Mouse (Mus musculus) CH12.LX (cell line): Measurements from ENCODE around the gene Cdh18. TPM values are rescaled to one million over a fixed set of nuclear protein-coding genes. Genes with fewer than 3 reads are reported as not detected.

Experiments
- DNase-seq: peaks from one replicate; pipeline ENCODE4 v3.0.0-alpha.2; 2013; ENCODE audit errors: extremely low read depth
- H3K27ac ChIP-seq: 2 replicates; pipeline ENCODE4 v1.5.1; 2012; ENCODE audit warnings: low read depth, mild to moderate bottlenecking, control low read depth, moderate library complexity; ENCODE audit not compliant: insufficient read depth
- H3K27me3 ChIP-seq: replicated peaks from 2 replicates; pipeline ENCODE3; 2012; ENCODE audit warnings: inconsistent platforms
- H3K36me3 ChIP-seq, 2 experiments: replicated peaks in 1 of 2; 2 replicates each; pipeline versions ENCODE3 to v1.6.1; 2012; ENCODE audit warnings: inconsistent platforms in 1 of 2, low read length in 1 of 2, mild to moderate bottlenecking in 1 of 2, mixed read lengths in 1 of 2, moderate library complexity in 1 of 2; ENCODE audit not compliant: control insufficient read depth in 1 of 2, insufficient read depth in 1 of 2
- H3K4me1 ChIP-seq, 2 experiments: 2 replicates each; pipeline ENCODE4 v1.6.1; 2012; ENCODE audit warnings: inconsistent platforms in 1 of 2, moderate library complexity in 1 of 2; ENCODE audit not compliant: insufficient read depth in 2 of 2, control insufficient read depth in 1 of 2
- H3K4me2 ChIP-seq: 2 replicates; pipeline ENCODE4 v1.6.1; 2012; ENCODE audit warnings: low read depth, mild to moderate bottlenecking, control low read depth; ENCODE audit not compliant: poor library complexity, insufficient read depth, severe bottlenecking
- H3K4me3 ChIP-seq, 3 experiments: fragments of 150-350 bp in 1 of 3; sonication (generic) in 1 of 3; replicated peaks in 1 of 3; 2 replicates each; pipeline versions ENCODE3 to v1.5.1; 2011 to 2012; ENCODE audit warnings: low read depth in 2 of 3, low read length in 2 of 3, mild to moderate bottlenecking in 2 of 3, moderate library complexity in 2 of 3, control low read depth in 1 of 3, improper control_type of control experiment in 1 of 3, inconsistent platforms in 1 of 3, mixed read lengths in 1 of 3; ENCODE audit not compliant: poor library complexity in 1 of 3
- H3K79me2 ChIP-seq: replicated peaks from 2 replicates; pipeline ENCODE4 v1.6.1; 2012; ENCODE audit warnings: mild to moderate bottlenecking, moderate library complexity; ENCODE audit not compliant: control insufficient read depth, poor library complexity, insufficient read depth, severe bottlenecking; ENCODE audit errors: extremely low read depth
- H3K9ac ChIP-seq: 2 replicates; pipeline ENCODE4 v1.6.1; 2012; ENCODE audit warnings: low read depth, mild to moderate bottlenecking, control low read depth, moderate library complexity; ENCODE audit not compliant: insufficient read depth
- H3K9me3 ChIP-seq: replicated peaks from 2 replicates; pipeline ENCODE3; 2012; ENCODE audit warnings: low read length, inconsistent platforms, mixed read lengths
- CHD1 ChIP-seq: IDR thresholded peaks from 2 replicates; pipeline ENCODE4 v1.6.1; 2012; ENCODE audit warnings: low read depth, low read length, improper control_type of control experiment, inconsistent platforms
- CHD2 ChIP-seq: IDR thresholded peaks from 2 replicates; pipeline ENCODE4 v1.6.1; 2011; ENCODE audit warnings: low read length, improper control_type of control experiment
- CTCF ChIP-seq, 2 experiments: IDR thresholded peaks in 1 of 2; conservative IDR thresholded peaks in 1 of 2; 2 replicates each; pipeline ENCODE4 v1.5.1; 2011 to 2012; ENCODE audit warnings: low read depth in 2 of 2, low read length in 2 of 2, improper control_type of control experiment in 1 of 2, inconsistent platforms in 1 of 2, mild to moderate bottlenecking in 1 of 2, moderate library complexity in 1 of 2
- EP300 ChIP-seq: IDR thresholded peaks from 2 replicates; pipeline ENCODE4 v1.6.1; 2011; ENCODE audit warnings: low read length, improper control_type of control experiment
- ETS1 ChIP-seq: conservative IDR thresholded peaks from 2 replicates; pipeline ENCODE4 v1.6.1; 2012; ENCODE audit warnings: low read depth, mild to moderate bottlenecking, inconsistent platforms, low read length, improper control_type of control experiment, moderate library complexity
- GABPA ChIP-seq: IDR thresholded peaks from 2 replicates; pipeline ENCODE4 v1.6.1; 2012; ENCODE audit warnings: low read depth, low read length, improper control_type of control experiment, inconsistent platforms; ENCODE audit not compliant: insufficient replicate concordance
- HCFC1 ChIP-seq: IDR thresholded peaks from 2 replicates; pipeline ENCODE4 v1.6.1; 2012; ENCODE audit warnings: low read depth, mild to moderate bottlenecking, inconsistent platforms, low read length, improper control_type of control experiment
- JUN ChIP-seq: IDR thresholded peaks from 2 replicates; pipeline ENCODE4 v1.6.1; 2011; ENCODE audit warnings: low read depth, mild to moderate bottlenecking, low read length, improper control_type of control experiment, moderate library complexity; ENCODE audit not compliant: insufficient read depth
- MAFK ChIP-seq: IDR thresholded peaks from 2 replicates; pipeline ENCODE4 v1.6.1; 2011; ENCODE audit warnings: low read length, improper control_type of control experiment; ENCODE audit not compliant: insufficient replicate concordance
- MAX ChIP-seq: IDR thresholded peaks from 2 replicates; pipeline ENCODE4 v1.6.1; 2011; ENCODE audit warnings: low read length, improper control_type of control experiment
- MAZ ChIP-seq: IDR thresholded peaks from 2 replicates; pipeline ENCODE4 v1.6.1; 2012; ENCODE audit warnings: low read depth, mild to moderate bottlenecking, inconsistent platforms, low read length, improper control_type of control experiment, moderate library complexity
- MEF2A ChIP-seq: IDR thresholded peaks from 2 replicates; pipeline ENCODE4 v1.6.1; 2014; ENCODE audit warnings: low read depth, mild to moderate bottlenecking, inconsistent platforms, low read length, improper control_type of control experiment, borderline replicate concordance
- MXI1 ChIP-seq: IDR thresholded peaks from 2 replicates; pipeline ENCODE4 v1.6.1; 2011; ENCODE audit warnings: mild to moderate bottlenecking, low read depth, low read length, improper control_type of control experiment
- MYC ChIP-seq: IDR thresholded peaks from 2 replicates; pipeline ENCODE4 v1.6.1; 2011; ENCODE audit warnings: low read depth, mild to moderate bottlenecking, improper control_type of control experiment, low read length
- NELFE ChIP-seq: IDR thresholded peaks from 2 replicates; pipeline ENCODE4 v1.6.1; 2011; ENCODE audit warnings: low read depth, low read length, improper control_type of control experiment
- NRF1 ChIP-seq: IDR thresholded peaks from 2 replicates; pipeline ENCODE4 v1.6.1; 2014; ENCODE audit warnings: low read depth, mild to moderate bottlenecking, inconsistent platforms, low read length, improper control_type of control experiment, moderate library complexity
- POLR2A ChIP-seq: IDR thresholded peaks from 2 replicates; pipeline ENCODE4 v1.6.1; 2011; ENCODE audit warnings: low read depth, mild to moderate bottlenecking, improper control_type of control experiment, low read length
- POLR2AphosphoS2 ChIP-seq: IDR thresholded peaks from 2 replicates; pipeline ENCODE4 v1.6.1; 2011; ENCODE audit warnings: low read depth, low read length, improper control_type of control experiment
- SIN3A ChIP-seq: IDR thresholded peaks from 2 replicates; pipeline ENCODE4 v1.6.1; 2012; ENCODE audit warnings: low read length, improper control_type of control experiment, inconsistent platforms
- UBTF ChIP-seq: IDR thresholded peaks from 2 replicates; pipeline ENCODE4 v1.6.1; 2012; ENCODE audit warnings: low read depth, mild to moderate bottlenecking, inconsistent platforms, low read length, improper control_type of control experiment, moderate library complexity
- USF1 ChIP-seq: IDR thresholded peaks from 2 replicates; pipeline ENCODE4 v1.6.1; 2014; ENCODE audit warnings: low read depth, mild to moderate bottlenecking, inconsistent platforms, low read length, improper control_type of control experiment
- USF2 ChIP-seq: conservative IDR thresholded peaks from 2 replicates; pipeline ENCODE4 v1.6.1; 2011; ENCODE audit warnings: low read depth, low read length, improper control_type of control experiment
- ZC3H11A ChIP-seq: IDR thresholded peaks from 2 replicates; pipeline ENCODE4 v1.6.1; 2012; ENCODE audit warnings: low read depth, mild to moderate bottlenecking, inconsistent platforms, low read length, improper control_type of control experiment
- ZKSCAN1 ChIP-seq: IDR thresholded peaks from 2 replicates; pipeline ENCODE4 v1.6.1; 2012; ENCODE audit warnings: low read depth, inconsistent platforms, low read length, improper control_type of control experiment, borderline replicate concordance
- ZMIZ1 ChIP-seq: IDR thresholded peaks from 2 replicates; pipeline ENCODE4 v1.6.1; 2012; ENCODE audit warnings: low read depth, mild to moderate bottlenecking, inconsistent platforms, low read length, improper control_type of control experiment
- ZNF384 ChIP-seq: IDR thresholded peaks from 2 replicates; pipeline ENCODE4 v1.6.1; 2012; ENCODE audit warnings: low read depth, low read length, improper control_type of control experiment, inconsistent platforms
- dilution Hi-C: fragments of 300-500 bp; cut with MboI; formaldehyde crosslinking; loops from 2 replicates; pipeline ENCODE4 v1.14.3; 2020; ENCODE audit warnings: low sequenced_read_pairs; ENCODE audit not compliant: extremely low pct_unique_long_range_greater_than_20kb, extremely low pct_ligation_motif_present
- in situ Hi-C: fragments of 300-500 bp; cut with MboI; formaldehyde crosslinking; loops from 3 replicates; pipeline ENCODE4 v1.14.3; 2019; ENCODE audit warnings: low sequenced_read_pairs, low pct_ligation_motif_present, low pct_unique_long_range_greater_than_20kb, mixed read lengths
- polyA plus RNA-seq: library from polyadenylated mRNA; unstranded; fragments of >175 nt; gene quantifications from 2 replicates; pipeline ENCODE4 v1.2.1, GENCODE M21; 2012; ENCODE audit warnings: low read depth; ENCODE audit not compliant: insufficient read length
- total RNA-seq, 2 experiments: library from RNA; depleted of rRNA; stranded (reverse); fragments of 300-350 nt in 1 of 2; fragments of >200 nt in 1 of 2; gene quantifications; 2 replicates each; pipeline ENCODE4 v1.2.3; 2012 to 2014

Cdh18 gene
- total and polyA plus RNA-seq, 3 experiments = not detected

GRCm38 (mm10) chr15:23509694-23510093 lies 960.9 kb downstream of the Cdh18 start:
- Histone ChIP-seq H3K36me3 (no peaks in the 10 kb centered on the region), H3K4me1 (no peaks in the 10 kb centered on the region), H3K4me3 (no peak overlapping the region), H3K9me3 (peaks cover 27% of the 10 kb centered on the region)
- DNase-seq = no peak
- dilution Hi-C loops = no loop called here
- TF ChIP-seq ZC3H11A (no peak), UBTF (no peak), MEF2A (no peak), MXI1 (no peak), USF1 (no peak), ETS1 (no peak), ZMIZ1 (no peak), MAX (no peak), POLR2A (no peak), EP300 (no peak), ZNF384 (no peak), JUN (no peak), CHD2 (no peak)
- TF ChIP-seq, all 38 proteins: peak for 0
- no peaks in the 10 kb centered on the region for H3K79me2 ChIP-seq
- H3K27me3 ChIP-seq = no peaks in the 10 kb centered on the region
- H3K9ac ChIP-seq = no peak overlapping the region
- H3K4me2 ChIP-seq = no peak overlapping the region
- in situ Hi-C loops = no loop called here
- no peak overlapping the region for H3K27ac ChIP-seq

- Histone ChIP-seq H3K27ac (no peak overlapping the region), H3K9ac (no peak overlapping the region), H3K4me1 (no peaks in the 10 kb centered on the region), H3K4me3 (no peak overlapping the region), H3K79me2 (no peaks in the 10 kb centered on the region), H3K36me3 (no peaks in the 10 kb centered on the region), H3K27me3 (no peaks in the 10 kb centered on the region), H3K9me3 (peaks cover 32% of the 10 kb centered on the region), H3K4me2 (no peak overlapping the region)
- in situ Hi-C loops (no loop called here), dilution Hi-C loops (no loop called here)
- TF ChIP-seq CHD2 = no peak
- TF ChIP-seq ETS1 = no peak
- no peak for TF ChIP-seq CTCF (conservative IDR thresholded peaks at IDR 0.05 in 1 of 2, IDR thresholded peaks at IDR 0.05 in 1 of 2; ENCODE audit: low read depth in 2 of 2, low read length in 2 of 2)
- TF ChIP-seq UBTF = no peak
- no peak for TF ChIP-seq NRF1
- no peak for TF ChIP-seq SIN3A
- no peak for TF ChIP-seq MAFK
- TF ChIP-seq ZC3H11A = no peak
- no peak for TF ChIP-seq ZKSCAN1
- no peak for TF ChIP-seq USF2
- no peak for TF ChIP-seq POLR2AphosphoS2
- TF ChIP-seq NELFE = no peak
- TF ChIP-seq HCFC1 = no peak
- TF ChIP-seq CHD1 = no peak
- TF ChIP-seq POLR2A = no peak
- no peak for TF ChIP-seq GABPA
- TF ChIP-seq MYC = no peak
- no peak for TF ChIP-seq MAZ
- no peak for TF ChIP-seq EP300
- DNase-seq = no peak
Measured at GRCm38 (mm10) chr15:23515786-23516185, 967.0 kb downstream of the Cdh18 start.
